Comparison of ENCODE assay signal across 17 mouse cellular contexts in the genomic region with DNA sequence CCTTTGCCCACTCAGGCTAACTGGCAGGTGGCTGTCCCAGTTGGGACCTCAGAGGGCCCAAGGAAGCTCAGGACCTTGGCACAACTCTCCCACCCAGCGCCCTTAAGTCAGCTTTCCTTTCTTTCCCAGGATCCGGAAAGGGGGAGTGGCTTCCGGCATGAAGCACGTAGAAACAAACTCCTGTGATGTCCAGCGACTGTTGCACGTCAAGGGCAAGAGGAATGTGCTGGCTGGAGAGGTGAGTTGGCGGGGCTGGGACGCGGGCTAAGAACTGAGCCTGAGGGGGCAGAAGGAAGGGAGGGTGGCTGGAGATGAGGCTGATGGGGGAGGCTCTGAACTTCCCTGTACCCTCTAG. TPM values are rescaled to one million over a fixed set of nuclear protein-coding genes. Genes with fewer than 3 reads are reported as not detected.
DNase-seq lines count a peak whose midpoint lies in the region; ATAC-seq and TF ChIP-seq lines count a peak whose summit lies in the region.
"Had no signal": no experiment of that assay in that cellular context is flagged by ENCODE, and none has a peak within 500 bp of the region (broad histone marks: within the 10 kb centered on the region; RNA-seq: fewer than 3 reads in every experiment).

No protein-coding gene starts in this region.

- H3K4me2 ChIP-seq in heart, embryonic 11.5 days, result no peak overlapping the region
- H3K4me2 ChIP-seq in lung, embryonic 16.5 days (ENCODE audit: low read depth, low read length), result no peak overlapping the region
- H3K4me2 ChIP-seq: embryonic facial prominence, embryonic 13.5 days; liver, embryonic 13.5 days; midbrain, embryonic 15.5 days had no signal

- no peak overlapping the region for H3K4me3 ChIP-seq in heart, embryonic 11.5 days (ENCODE audit: low read depth, low read length)
- no peak overlapping the region for H3K4me3 ChIP-seq in lung, embryonic 16.5 days (ENCODE audit: low read length)
- H3K4me3 ChIP-seq in lung, adult 2 months (replicated peaks; ENCODE audit: extremely low read depth, low read depth, low read length), result no peak overlapping the region
- H3K4me3 ChIP-seq: embryonic facial prominence, embryonic 13.5 days; forebrain, embryonic 10.5 days; liver, embryonic 13.5 days; midbrain, embryonic 15.5 days had no signal

- H3K36me3 ChIP-seq in heart, embryonic 11.5 days (ENCODE audit: control insufficient read depth, insufficient read depth, low read length), result no peaks in the 10 kb centered on the region
- H3K36me3 ChIP-seq in lung, embryonic 16.5 days (ENCODE audit: control insufficient read depth, insufficient read depth, low read length), result no peaks in the 10 kb centered on the region
- H3K36me3 ChIP-seq: embryonic facial prominence, embryonic 13.5 days; forebrain, embryonic 10.5 days; liver, embryonic 13.5 days; midbrain, embryonic 15.5 days had no signal

- no peaks in the 10 kb centered on the region for H3K9me3 ChIP-seq in heart, embryonic 11.5 days (replicated peaks; ENCODE audit: control insufficient read depth, low read length)
- no peaks in the 10 kb centered on the region for H3K9me3 ChIP-seq in lung, embryonic 16.5 days (ENCODE audit: control insufficient read depth, low read length)
- H3K9me3 ChIP-seq: embryonic facial prominence, embryonic 13.5 days; forebrain, embryonic 10.5 days; midbrain, embryonic 15.5 days had no signal

- WGBS in heart, embryonic 11.5 days (ENCODE audit: insufficient replicate concordance), result 48% methylated on average over 9 of the region's 9 CpGs
- WGBS in lung, embryonic 16.5 days, result 44% methylated on average over 9 of the region's 9 CpGs
- 37% methylated on average over 9 of the region's 9 CpGs for WGBS in lung, adult 2 months

- ATAC-seq in heart, embryonic 11.5 days (replicated peaks; ENCODE audit: insufficient number of reproducible peaks, low FRiP score, low TSS enrichment), result no peak
- ATAC-seq in lung, embryonic 16.5 days (ENCODE audit: low read depth), result 0 out of 2 replicates have a peak, but pooled peaks have one; percentile 18
- ATAC-seq: midbrain, embryonic 15.5 days had no signal

- peak; percentile 95 for DNase-seq in heart, adult 11 months
- no peak for DNase-seq in lung, adult 2 months
- peak; percentile 8 for DNase-seq in heart, postnatal 25 days (ENCODE audit: low spot score)
- no peak for DNase-seq in layer of hippocampus, adult 18-20 months (ENCODE audit: low spot score in 2 of 2)
- no peak for DNase-seq in natural killer cell, adult 2 months (ENCODE audit: low spot score in 2 of 2)
- no peak for DNase-seq in yolk sac, embryonic 10.5 days (ENCODE audit: low spot score)
- DNase-seq: cerebellum, adult 18-20 months; gastrocnemius, postnatal 25 days; liver, embryonic 13.5 days; thymus, postnatal 4 days had no signal

- H3K9ac ChIP-seq in heart, embryonic 11.5 days (ENCODE audit: low read depth, low read length), result no peak overlapping the region
- H3K9ac ChIP-seq in lung, embryonic 16.5 days (ENCODE audit: low read length), result no peak overlapping the region
- H3K9ac ChIP-seq: embryonic facial prominence, embryonic 13.5 days; liver, embryonic 13.5 days; midbrain, embryonic 15.5 days had no signal

- no peak overlapping the region for H3K27ac ChIP-seq in heart, embryonic 11.5 days (ENCODE audit: low read depth, low read length)
- H3K27ac ChIP-seq in lung, embryonic 16.5 days (ENCODE audit: low read length), result no peak overlapping the region
- H3K27ac ChIP-seq: embryonic facial prominence, embryonic 13.5 days; forebrain, embryonic 10.5 days; liver, embryonic 13.5 days; midbrain, embryonic 15.5 days had no signal

- H3K4me1 ChIP-seq in heart, embryonic 11.5 days (ENCODE audit: control insufficient read depth, insufficient read depth, low read length), result peaks cover 17% of the 10 kb centered on the region
- no peaks in the 10 kb centered on the region; the same call in 1 of the 2 replicates for H3K4me1 ChIP-seq in lung, embryonic 16.5 days (replicated peaks; ENCODE audit: control insufficient read depth, insufficient read depth, low read length)
- H3K4me1 ChIP-seq in lung, adult 2 months (ENCODE audit: control insufficient read depth, insufficient read depth, low read length), result no peaks in the 10 kb centered on the region
- H3K4me1 ChIP-seq: midbrain, embryonic 15.5 days had no signal

- no peak for TF ChIP-seq POLR2A in lung, adult 2 months (IDR thresholded peaks at IDR 0.05; ENCODE audit: borderline replicate concordance, extremely low read depth, low read depth, low read length)

- intact Hi-C loops in heart, postnatal 25 days (cut with DNase I), result no loop called here

- no peak for TF ChIP-seq CTCF in lung, adult 2 months (IDR thresholded peaks at IDR 0.05; ENCODE audit: insufficient read depth, low read length)

- no peaks in the 10 kb centered on the region for H3K27me3 ChIP-seq in heart, embryonic 11.5 days (ENCODE audit: control insufficient read depth, insufficient read depth, low read length)
- no peaks in the 10 kb centered on the region for H3K27me3 ChIP-seq in lung, embryonic 16.5 days (ENCODE audit: control insufficient read depth, insufficient read depth, low read depth, low read length)
- H3K27me3 ChIP-seq: embryonic facial prominence, embryonic 13.5 days; liver, embryonic 13.5 days; midbrain, embryonic 15.5 days had no signal

RNA-seq across cellular contexts. Expression of gene Vil1, which starts 10.2 kb away (rescaled TPM):
- 0.23 and 0.45 TPM in 2 replicates for polyA plus RNA-seq in heart, embryonic 11.5 days (2014; fragmentation: Nextera tagmentation; extraction: Ambion mirVana)
- polyA plus RNA-seq in lung, embryonic 16.5 days (2015; fragmentation: Nextera tagmentation; extraction: Ambion mirVana), result 0.43 and 0.87 TPM in 2 replicates
- 0.31 and 1.1 TPM in 2 replicates for polyA plus RNA-seq in lung, adult 2 months (2012; rRNA removed)
- 1 to 10 TPM in 1 of 2 experiments, under 1 TPM in 1; 0.57 to 1.0 TPM for total RNA-seq in heart, postnatal 25 days (2021)
- under 1 TPM; 0.32 to 0.36 TPM for total RNA-seq in layer of hippocampus, adult 18-20 months (2021)
- total RNA-seq: megakaryocyte progenitor cell, adult 5-6 weeks had no signal

RNA-seq across cellular contexts. Expression of gene Ctdsp1, which starts 28.1 kb away (rescaled TPM):
- polyA plus RNA-seq in heart, embryonic 11.5 days (2014; fragmentation: Nextera tagmentation; extraction: Ambion mirVana), result 59.6 and 63.8 TPM in 2 replicates
- polyA plus RNA-seq in lung, embryonic 16.5 days (2015; fragmentation: Nextera tagmentation; extraction: Ambion mirVana), result 90.8 and 93.9 TPM in 2 replicates
- polyA plus RNA-seq in lung, adult 2 months (2012; rRNA removed), result 197 and 200 TPM in 2 replicates
- total RNA-seq in heart, postnatal 25 days (2021), result 100 to 1,000 TPM; 123 to 139 TPM
- 10 to 100 TPM; 28.9 to 29.1 TPM for total RNA-seq in layer of hippocampus, adult 18-20 months (2021)

RNA-seq across cellular contexts. Expression of gene Slc11a1, which starts 44.4 kb away (rescaled TPM):
- polyA plus RNA-seq in heart, embryonic 11.5 days (2014; fragmentation: Nextera tagmentation; extraction: Ambion mirVana), result 1.1 TPM in 2 replicates
- polyA plus RNA-seq in lung, embryonic 16.5 days (2015; fragmentation: Nextera tagmentation; extraction: Ambion mirVana), result 3.5 and 5.8 TPM in 2 replicates
- polyA plus RNA-seq in lung, adult 2 months (2012; rRNA removed), result 33.3 and 41.8 TPM in 2 replicates
- total RNA-seq in heart, postnatal 25 days (2021), result 1 to 10 TPM; 2.5 to 3.2 TPM
- 1 to 10 TPM; 3.2 to 4.5 TPM for total RNA-seq in layer of hippocampus, adult 18-20 months (2021)

RNA-seq across cellular contexts. Expression of gene Catip, which starts 57.5 kb away (rescaled TPM):
- polyA plus RNA-seq in heart, embryonic 11.5 days (2014; fragmentation: Nextera tagmentation; extraction: Ambion mirVana), result 0.17 and 0.59 TPM in 2 replicates
- 1.9 and 3.0 TPM in 2 replicates for polyA plus RNA-seq in lung, embryonic 16.5 days (2015; fragmentation: Nextera tagmentation; extraction: Ambion mirVana)
- 10.2 TPM in 2 replicates for polyA plus RNA-seq in lung, adult 2 months (2012; rRNA removed)
- under 1 TPM; 0.18 to 0.28 TPM for total RNA-seq in heart, postnatal 25 days (2021)
- 1 to 10 TPM; 1.0 to 1.2 TPM for total RNA-seq in layer of hippocampus, adult 18-20 months (2021)
- total RNA-seq: common myeloid progenitor, adult 5-6 weeks; gastrocnemius, postnatal 25 days had no signal

Comparison
In these comparisons a context has a peak if more than half of its experiments do, and no peak if none do; other contexts are left out.
1. DNase-seq: peak in heart, adult 11 months (single experiment) and heart, postnatal 25 days (single experiment); none in lung, adult 2 months (single experiment), layer of hippocampus, adult 18-20 months (0 of 2), natural killer cell, adult 2 months (0 of 2) and yolk sac, embryonic 10.5 days (single experiment).